Mouse (Mus musculus) heart, adult 18-20 months (tissue): Measurements from ENCODE around the gene Mme. TPM values are rescaled to one million over a fixed set of nuclear protein-coding genes. Genes with fewer than 3 reads are reported as not detected.
A peak's percentile ranks its signal among the peaks of the same experiment; 100 is the strongest.

Source experiments
- DNase-seq, 2 experiments: peaks; one replicate each; pipeline ENCODE4 v3.0.0; 2021 to 2022; ENCODE audit warnings: mixed read lengths in 1 of 2
- total RNA-seq, 2 experiments: library from RNA; stranded (reverse); gene quantifications; 2 replicates each; pipeline ENCODE4 v1.2.3; 2021

Mme gene
- total RNA-seq, 2 experiments from 2014 or later, result 15.1 to 17.4 TPM

DNA sequence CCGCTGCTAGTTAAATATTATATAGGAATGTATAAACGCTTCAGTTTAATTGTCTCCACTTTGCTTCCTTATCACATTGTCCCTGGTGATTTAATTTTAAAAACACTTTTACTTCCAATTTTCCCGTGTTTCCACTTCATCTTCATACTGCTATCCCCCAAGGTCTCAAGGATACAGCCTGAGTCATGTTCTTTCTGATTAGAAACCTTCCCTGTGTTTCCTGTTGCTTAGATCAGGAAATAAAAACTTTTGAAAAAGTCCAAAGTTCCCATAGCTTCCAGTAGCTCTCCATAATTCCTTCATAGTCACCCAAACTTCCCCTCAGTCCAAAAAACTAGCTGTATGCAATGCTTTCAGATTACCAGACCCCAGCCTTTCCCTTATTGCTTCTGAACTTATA is 109.4 kb downstream of the Mme start:
- DNase-seq, result peak in 1 of 2 experiments; percentile 1

DNA sequence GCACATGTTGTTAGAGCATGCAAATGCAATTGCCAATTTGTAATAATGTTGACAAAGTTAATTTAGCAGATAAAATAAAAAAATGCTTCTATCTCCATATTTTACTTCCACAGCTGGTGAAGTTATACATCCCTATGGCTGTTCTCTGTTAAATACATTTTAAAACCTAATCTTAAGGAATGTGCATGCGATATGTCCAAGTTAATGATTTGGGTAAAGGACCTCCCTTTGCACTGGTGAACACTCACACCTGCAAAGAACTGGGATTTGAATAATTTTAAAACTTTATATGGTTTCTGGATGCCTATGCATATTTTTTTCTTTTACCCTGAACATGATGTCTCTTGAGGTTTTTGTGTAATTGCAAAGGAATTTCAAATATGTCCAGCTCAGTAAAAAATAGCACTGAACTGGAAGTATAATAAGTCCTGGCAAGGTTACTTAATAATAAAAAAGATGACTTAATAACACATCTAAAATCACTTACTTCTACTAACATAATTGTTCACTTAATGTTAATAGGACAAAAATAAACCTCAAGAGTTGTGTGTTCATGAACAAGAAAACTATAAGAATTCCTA is 110.4 kb downstream of the Mme start:
- DNase-seq, result peak in 1 of 2 experiments; percentile 1

DNA sequence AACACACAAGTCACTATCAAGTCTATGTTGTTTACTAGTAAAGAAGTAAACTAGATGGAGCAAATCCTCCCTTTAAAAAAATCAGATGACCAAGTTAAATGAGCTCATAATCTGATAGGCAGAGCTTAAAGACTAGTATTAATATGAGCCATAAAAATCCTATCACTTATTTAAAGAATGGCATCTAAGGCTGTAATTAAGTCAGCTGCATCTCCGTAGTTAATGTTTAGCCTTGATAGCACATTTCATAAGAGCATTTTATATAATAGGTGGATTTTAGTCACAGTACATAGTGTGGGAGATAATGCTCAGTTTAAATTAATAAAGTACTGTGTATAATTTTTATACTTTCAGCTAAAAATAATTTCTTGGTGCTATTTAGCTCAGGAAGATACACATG is 118.2 kb downstream of the Mme start:
- DNase-seq, result no peak

DNA sequence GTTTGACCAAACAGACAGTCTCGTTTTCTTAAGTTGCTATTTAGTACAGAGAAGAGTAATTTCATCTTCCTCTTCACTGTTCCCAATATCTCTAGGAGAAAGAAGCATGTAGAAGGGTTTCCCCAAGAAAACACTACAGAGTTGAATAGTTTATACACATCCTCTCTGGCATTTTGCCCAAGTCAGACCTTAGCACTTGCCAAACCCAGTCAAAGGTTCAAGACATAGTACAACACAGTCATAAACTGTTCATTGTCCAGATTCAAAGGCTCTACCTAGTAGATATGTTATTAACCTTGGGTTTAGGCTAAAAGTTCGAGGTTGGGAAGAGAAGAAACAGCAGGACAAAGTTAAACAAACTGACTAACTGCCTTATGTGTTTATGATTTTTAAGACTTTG is 143.7 kb downstream of the Mme start:
- no peak for DNase-seq

DNA sequence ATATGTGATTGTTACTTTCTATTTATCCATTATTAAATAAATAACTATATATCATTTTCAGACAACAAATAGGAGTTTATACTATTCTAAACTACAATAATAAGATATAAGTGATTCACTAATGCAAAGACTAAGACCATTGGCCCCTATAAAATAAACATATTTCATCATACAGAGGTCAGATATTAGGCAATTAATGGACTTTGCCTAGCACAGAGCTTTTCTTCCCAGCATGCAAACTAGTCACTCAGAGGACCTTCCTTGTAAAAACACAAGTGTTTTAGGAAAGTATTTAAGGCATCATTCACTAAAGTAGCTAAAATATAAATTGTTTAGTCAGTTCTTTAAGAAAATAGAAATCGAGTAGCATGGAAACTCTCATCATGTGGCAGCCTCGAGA is 149.4 kb downstream of the Mme start:
- DNase-seq, result no peak

DNA sequence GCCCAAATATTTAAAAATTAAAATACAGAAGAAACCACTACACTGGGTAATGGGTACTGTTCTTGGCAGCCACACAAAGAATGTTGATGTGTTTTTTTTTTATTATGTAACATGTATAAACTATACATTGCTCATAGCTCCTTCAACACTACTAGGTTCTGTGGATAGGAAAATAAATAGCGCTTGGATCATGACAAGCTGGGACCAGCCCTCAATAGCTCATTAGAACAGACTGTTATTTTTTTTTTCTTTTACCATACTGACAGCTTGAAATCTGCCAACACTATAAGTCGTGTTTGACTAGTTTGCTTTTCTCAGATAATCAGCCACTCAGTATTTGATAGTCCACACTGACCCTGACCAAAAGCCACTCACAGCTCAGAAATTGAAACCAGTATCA is 150.0 kb downstream of the Mme start:
- DNase-seq, result no peak

DNA sequence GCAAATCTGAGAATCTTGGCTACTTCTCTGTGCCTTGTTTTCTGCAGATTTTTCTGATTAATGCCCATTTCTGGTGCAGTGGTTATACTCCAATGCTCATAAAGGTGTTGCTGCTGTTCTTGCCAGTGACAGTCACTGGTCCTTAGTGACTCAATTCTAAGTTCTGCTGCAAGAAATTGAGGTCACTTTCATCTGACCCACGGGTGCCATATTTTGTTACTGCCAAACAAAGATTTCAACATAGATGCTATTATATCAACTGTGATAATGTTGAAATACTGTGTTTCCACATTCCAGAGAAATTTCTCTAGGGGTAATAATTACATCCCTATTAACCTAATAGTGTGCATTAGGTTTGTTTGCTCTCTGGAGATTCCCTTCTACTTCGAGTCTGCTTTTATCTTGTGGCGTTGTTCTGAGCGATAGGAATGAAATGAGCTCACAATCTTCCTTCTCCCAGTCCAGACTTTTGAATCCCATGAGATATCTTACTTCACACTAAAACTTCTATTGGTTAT is 153.1 kb downstream of the Mme start:
- no peak for DNase-seq

DNA sequence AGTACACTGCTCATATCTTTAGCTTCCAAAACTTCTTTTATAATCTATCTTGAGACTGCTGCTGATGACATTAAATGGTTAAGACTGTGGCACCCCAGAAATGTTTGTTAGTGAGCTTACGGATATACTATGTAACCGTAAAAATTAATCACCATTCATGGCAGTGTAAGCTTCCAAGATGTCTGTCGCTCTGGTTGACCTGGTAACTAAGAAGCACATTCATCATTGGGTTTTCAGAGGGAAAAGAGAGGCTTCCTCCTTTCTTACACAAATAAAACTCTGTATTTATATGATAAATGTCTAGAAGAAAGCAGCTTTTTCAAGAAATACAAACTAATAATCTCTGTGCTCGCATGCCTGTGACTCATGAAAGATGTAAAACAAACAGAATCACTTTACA is 156.8 kb downstream of the Mme start:
- DNase-seq, result no peak

DNA sequence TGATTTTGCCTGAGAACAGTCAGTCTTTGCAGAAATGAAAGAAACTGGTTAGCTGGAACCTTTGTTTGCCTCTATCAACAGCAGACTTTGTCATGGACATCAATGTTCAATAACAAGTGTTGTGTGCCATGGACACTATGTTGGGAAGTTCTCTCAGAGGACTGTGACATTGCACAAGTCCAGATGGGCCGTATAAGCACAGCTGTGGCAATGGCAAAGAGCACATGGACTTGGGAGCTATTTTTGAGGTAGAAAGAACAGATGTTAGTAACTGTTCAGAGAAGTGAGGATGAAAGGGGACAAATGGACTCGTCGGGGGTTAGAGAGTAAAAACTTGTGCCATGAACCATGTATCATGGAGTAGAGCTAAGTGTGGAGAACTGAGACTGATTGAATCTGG is 165.1 kb downstream of the Mme start:
- DNase-seq, result peak; percentile 66 to 79

DNA sequence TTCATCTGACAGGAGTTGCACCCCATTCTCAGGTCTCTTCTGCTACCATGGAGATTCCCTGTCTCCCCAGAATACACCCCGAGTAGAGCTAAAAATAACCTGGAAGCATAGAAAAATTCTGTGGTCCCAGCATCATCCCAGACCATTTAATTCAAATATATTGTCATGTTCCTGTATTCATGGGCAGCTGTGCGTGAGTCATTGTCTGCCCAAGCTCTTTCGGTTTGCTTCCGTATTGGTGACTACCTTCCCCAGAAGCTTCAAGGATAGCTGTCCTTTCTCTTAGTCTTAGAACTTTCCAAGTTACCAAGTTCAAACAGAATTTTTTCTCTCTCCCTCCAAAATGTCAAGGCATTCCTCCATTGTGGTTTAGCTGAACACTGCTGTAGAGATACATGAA is 169.7 kb downstream of the Mme start:
- DNase-seq, result no peak

DNA sequence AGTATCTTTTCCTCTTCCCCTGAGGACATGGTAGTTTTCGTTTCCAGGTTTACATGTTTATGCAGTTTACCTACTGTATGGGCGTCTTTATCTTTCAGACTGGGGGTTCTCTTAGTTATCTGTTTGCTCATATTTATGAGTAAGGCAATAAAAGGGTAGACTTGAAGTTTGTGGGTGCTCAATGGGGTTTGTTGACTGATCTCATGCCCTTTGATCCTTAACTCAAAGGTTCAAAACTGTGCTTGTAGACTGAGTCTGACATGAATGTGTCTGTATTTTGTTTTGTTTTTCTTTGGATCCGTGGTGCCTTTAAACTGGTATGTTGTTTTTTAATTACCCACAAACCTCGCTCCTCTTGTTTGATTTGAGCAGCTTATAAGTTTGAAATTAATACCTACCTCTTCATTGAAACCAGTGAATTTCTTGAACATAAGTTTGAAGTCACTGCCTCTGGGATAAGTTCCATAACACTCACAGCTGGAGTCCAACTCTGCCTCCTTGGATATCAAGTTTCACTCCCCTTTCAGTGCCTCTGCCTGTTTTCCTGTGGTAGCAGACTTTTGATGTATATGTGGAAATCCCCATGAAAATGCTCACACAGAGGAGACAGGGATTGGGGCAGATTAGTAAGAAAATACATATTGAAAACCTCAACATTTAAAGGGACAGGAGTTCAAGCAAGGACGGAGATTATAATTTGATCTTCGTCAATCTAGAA is 171.0 kb downstream of the Mme start:
- no peak for DNase-seq

DNA sequence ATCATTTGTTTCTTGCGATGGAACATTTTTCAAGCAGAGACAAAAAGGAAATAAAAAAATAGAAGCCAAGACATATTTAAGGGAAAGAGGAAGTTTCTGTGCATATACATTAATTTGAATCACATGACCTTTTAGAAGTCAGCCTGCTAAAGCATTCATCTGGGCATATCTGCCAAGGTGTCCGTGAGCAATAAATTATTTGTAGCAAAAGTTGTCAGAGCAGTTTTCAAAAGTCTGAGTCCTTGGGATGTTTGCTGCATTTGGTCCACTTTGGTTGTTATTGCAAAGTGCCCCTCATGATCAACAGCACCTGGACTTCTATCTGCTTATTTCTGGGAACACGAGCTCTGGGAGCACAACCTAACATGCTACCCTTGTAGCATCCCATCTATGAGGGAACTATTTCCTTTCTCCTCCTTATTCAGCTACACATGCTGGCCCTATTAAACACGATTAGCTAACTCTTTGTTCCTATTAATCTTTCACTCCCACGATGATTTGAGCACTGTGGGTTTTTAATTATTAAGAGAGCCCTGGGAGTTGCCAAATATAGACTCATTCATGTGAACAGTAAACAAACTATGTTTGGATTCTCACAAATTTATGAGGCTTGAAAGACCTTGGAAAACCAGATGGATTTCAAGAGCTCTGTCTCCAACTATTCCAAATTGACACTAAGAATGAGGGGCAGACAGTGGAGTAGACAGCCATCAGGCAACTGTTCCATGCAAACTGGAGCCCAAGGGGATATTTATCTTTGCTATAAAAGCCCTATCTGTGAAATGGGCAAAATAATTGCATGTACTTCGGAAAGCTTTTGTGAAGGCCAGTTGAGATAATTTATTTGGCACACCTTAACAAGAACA is 171.9 kb downstream of the Mme start:
- no peak for DNase-seq

DNA sequence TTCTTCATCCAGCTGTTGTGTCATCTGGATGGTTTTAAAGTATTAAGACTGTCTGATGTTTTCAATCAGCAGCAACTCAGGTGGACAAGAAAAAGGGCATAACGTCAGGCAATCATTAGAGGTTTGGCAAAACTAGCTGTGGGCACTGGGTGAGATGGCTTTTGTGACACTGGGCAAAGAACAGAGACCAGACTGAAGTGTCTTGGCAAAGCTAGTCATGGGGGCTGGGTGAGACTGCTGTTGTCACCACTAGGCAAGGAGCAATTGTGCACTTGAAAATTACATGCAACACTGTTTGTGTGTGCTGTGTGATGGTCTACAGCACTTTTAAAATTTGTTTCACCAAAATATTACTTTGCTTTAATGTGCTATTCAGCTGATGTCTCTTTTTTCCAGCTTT is 175.9 kb downstream of the Mme start:
- peak; percentile 72 to 80 for DNase-seq

DNA sequence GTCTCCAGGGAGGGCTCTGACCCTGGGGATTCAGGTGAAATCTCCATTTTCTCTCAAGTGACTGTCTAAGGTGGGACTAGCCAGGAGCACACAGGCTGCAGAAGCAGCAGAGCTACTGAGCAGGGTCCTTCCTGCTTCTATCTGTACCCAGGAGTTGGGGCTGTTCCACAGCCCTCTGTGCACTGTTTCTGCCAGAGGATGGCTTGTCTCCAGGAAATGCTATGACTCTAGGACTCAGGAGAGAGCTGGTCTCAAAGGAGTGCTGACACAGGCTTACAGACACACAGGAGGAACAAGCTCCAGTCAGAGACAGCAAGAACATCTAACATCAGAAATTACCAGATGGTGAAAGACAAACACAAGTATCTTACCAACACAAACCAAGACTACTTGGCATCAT is 176.4 kb downstream of the Mme start:
- peak; percentile 60 to 71 for DNase-seq

DNA sequence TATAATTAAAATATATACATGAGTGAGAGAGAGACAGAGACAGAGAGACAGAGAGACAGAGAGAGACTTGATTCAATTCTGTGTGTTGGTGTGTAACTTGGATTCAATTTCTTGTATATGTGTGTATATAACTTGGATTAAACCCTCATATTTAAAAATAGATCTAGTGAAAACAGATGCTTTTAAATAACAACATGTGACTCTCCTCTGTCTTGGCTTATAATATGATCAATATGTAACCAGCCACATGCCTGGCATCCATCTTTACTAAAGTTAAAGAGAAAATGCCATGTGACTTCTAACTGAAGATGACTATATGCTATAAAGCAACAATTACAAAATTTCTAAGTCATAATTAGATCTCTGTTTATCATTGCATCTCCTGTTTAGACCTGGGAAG is 182.2 kb downstream of the Mme start:
- DNase-seq, result no peak

Other genes starting within 250 kb of the Mme start
- gene Gm34302, start 242.3 kb downstream of the Mme start, total RNA-seq, result 100 to 1,000 TPM; 816 to 963 TPM